Mouse (Mus musculus) megakaryocyte-erythroid progenitor cell, adult 5 weeks (primary cell): ENCODE results near the gene Surf4. TPM values are rescaled to one million over a fixed set of nuclear protein-coding genes. Genes with fewer than 3 reads are reported as not detected.

Experiments used
- polyA plus RNA-seq: library from polyadenylated mRNA; stranded (reverse); fragments of >175 nt; gene quantifications from 2 replicates; pipeline ENCODE4 v1.2.3, GENCODE M21; 2012

Gene Surf4
- 149 and 184 TPM in 2 replicates for polyA plus RNA-seq

GRCm38 (mm10) chr2:26933304-26934055 is at the start of gene Surf4, which contains the start of gene Stkld1:
Gene Surf4, minus strand, starts transcription at chr2:26933928.
Gene Stkld1, plus strand, starts transcription at chr2:26934047.

DNA sequence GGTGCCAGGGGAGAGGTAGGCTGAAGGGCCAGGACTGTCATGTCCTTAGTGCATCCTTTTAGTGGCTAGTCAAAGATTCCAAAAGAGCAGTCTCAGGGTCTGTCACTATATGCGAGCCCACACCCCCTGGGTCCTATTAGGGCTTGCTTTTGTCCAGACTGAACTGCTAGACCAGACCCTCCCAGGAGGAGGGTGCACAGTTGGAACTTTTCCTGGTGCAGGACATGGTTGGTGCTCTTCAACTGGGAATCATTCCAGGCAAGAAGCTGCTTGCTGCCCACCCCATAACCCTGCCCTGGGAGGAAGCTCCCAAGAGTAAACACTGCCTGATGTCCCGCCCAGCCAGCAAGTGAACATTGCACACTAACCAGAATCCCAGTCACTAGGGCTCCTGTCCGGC is 39.4 kb upstream of the Surf4 start, which contains the start of gene Adamts13:
Adamts13 (plus strand) TSS at position 301 of the 400 bp plus-strand sequence.

GRCm38 (mm10) chr2:26963923-26964723 is 30.4 kb upstream of the Surf4 start, which contains the start of gene Rexo4:
Gene Rexo4, minus strand, starts transcription at chr2:26964386.

GRCm38 (mm10) chr2:26915927-26916728 is 17.6 kb downstream of the Surf4 start, which contains the start of the genes Surf2 and Surf1:
Gene Surf2, plus strand, starts transcription at chr2:26916367.
Gene Surf1, minus strand, starts transcription at chr2:26916530.

DNA sequence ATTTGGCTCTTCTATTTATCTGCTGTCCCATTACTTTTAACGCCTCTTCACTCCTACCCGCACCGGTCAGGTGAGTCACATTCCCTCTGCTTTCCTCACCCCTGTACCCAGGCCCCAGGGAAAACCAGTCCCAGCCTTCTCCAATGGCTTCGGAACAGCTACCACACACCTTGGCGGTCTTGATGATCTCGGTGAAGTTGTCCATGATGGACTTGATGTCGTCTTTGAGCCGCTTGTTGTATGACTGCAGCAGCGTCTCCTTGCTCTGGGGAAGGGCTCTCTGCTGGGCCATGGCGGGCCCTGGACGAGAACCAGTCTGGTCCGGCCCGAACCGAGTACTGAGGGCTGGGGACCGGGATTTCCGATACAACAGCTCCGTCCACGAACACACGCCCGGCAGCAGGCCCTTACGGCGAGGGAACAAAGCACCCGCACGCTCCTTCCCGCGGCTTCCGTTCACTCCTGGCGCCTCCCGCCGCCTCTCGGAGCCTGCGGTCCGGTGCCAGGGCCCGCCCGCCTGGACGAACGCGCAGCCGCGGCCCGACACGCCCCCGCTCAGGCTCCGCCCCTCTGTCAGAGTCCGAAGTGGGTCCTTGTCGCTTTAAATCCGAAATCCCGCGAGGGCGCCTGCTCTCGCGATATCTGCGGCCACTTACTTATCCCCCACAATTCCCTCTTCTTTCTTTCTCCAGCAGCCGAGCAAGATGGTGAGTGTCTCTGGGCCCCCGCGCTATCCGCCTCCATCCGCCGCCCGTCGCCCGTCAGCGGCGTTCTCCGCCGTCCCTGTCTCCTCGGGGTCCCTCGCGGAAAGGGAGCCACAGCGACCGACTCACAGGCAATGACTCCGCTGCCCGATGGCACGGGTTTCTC is 23.4 kb downstream of the Surf4 start, which contains the start of the genes Med22 and Rpl7a:
Med22 (minus strand) TSS at position 554 of the 870 bp plus-strand sequence.
Rpl7a (plus strand) TSS at position 641 of the 870 bp plus-strand sequence.

DNA sequence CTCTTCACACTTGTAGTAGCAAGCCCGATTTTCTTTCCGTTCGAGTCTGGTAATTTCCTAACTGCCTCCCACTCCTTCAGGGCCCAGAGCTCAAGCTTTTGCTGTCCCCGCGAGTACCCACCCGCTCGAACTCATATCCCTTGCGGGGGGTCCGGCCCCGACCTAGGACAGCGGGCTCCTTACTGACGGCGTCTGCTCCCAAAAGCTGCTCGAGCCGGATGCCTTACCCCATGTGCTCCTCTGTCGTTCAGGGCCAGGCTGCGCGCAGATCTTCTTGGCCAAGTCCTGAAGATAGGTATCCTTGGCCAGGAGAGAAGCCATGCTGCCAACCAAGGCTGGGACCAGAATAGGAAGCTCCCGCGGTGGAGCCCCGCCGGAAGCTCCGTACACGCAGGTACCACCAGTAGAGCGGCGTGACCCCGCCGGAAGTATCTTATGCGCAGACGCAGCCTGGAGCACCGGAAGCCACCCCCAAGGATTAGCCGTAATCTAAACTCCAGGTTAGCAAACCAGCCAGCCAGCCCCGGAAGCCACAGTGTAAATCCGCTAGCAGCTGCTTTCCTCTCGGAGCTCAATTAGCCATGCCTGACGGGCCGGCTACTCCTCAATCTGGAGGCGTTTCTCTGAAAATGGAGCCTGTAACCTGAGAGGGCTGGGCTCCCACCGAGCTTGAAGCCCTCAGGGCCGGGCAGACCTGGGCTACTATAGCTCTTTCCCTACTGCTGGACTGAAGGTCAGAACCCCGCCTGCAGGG is 31.1 kb downstream of the Surf4 start, which contains the start of gene Surf6:
Surf6 (minus strand) TSS at position 413 of the 754 bp plus-strand sequence.

Other genes with a start within 250 kb of the Surf4 start
- gene Abo, start 68.9 kb downstream of the Surf4 start, polyA plus RNA-seq = not detected in 2 replicates
- gene Surf6, start 31.0 kb downstream of the Surf4 start, polyA plus RNA-seq = 30.5 and 44.3 TPM in 2 replicates
- 75.8 and 91.1 TPM in 2 replicates for gene Med22, start 23.3 kb downstream of the Surf4 start, polyA plus RNA-seq
- gene Rpl7a, start 23.2 kb downstream of the Surf4 start, polyA plus RNA-seq = 5,818 and 6,070 TPM in 2 replicates
- 6.4 and 9.5 TPM in 2 replicates for gene Surf2, start 17.6 kb downstream of the Surf4 start, polyA plus RNA-seq
- gene Surf1, start 17.4 kb downstream of the Surf4 start, polyA plus RNA-seq = 26.2 and 27.9 TPM in 2 replicates
- 0.22 and 0.30 TPM in 2 replicates for gene Stkld1, start 119 bp upstream of the Surf4 start, polyA plus RNA-seq
- 132 and 133 TPM in 2 replicates for gene Rexo4, start 30.5 kb upstream of the Surf4 start, polyA plus RNA-seq
- gene Adamts13, start 39.5 kb upstream of the Surf4 start, polyA plus RNA-seq = 0.12 and 0.45 TPM in 2 replicates
- gene Cacfd1, start 76.0 kb upstream of the Surf4 start, polyA plus RNA-seq = 11.0 and 11.4 TPM in 2 replicates
- gene Slc2a6, start 94.1 kb upstream of the Surf4 start, polyA plus RNA-seq = 10.4 and 13.4 TPM in 2 replicates
- not detected in 2 replicates for gene Mymk, start 138.3 kb upstream of the Surf4 start, polyA plus RNA-seq
- gene Adamtsl2, start 145.5 kb upstream of the Surf4 start, polyA plus RNA-seq = not detected in 2 replicates
- gene Fam163b, start 208.6 kb upstream of the Surf4 start, polyA plus RNA-seq = not detected in 2 replicates
- gene Dbh, start 231.3 kb upstream of the Surf4 start, polyA plus RNA-seq = not detected in 2 replicates